Mouse (Mus musculus) kidney, embryonic 15.5 days (tissue): Measurements from ENCODE around the gene Dalrd3. TPM values are rescaled to one million over a fixed set of nuclear protein-coding genes. Genes with fewer than 3 reads are reported as not detected.
"Not testable (repeated sequence)": the region's sequence is repeated elsewhere in the genome, so short reads cannot be mapped to it uniquely, and the experiment has no call there.

Experiments used
- ATAC-seq: fragments of 200-750 bp; cut with Nextera tagmentation; replicated peaks from 2 replicates; pipeline ENCODE4 v1.8.0; 2017; ENCODE audit warnings: moderate TSS enrichment; ENCODE audit not compliant: low FRiP score
- H3K27ac ChIP-seq: fragments of 300-500 bp; sonication (generic); 2 replicates; pipeline ENCODE4 v1.5.1; 2015; ENCODE audit warnings: mild to moderate bottlenecking, inconsistent platforms
- H3K27me3 ChIP-seq: fragments of 300-500 bp; sonication (generic); 2 replicates; pipeline ENCODE4 v1.6.1; 2015; ENCODE audit warnings: inconsistent platforms
- H3K36me3 ChIP-seq: fragments of 300-500 bp; sonication (generic); 2 replicates; pipeline ENCODE4 v1.6.1; 2015; ENCODE audit warnings: inconsistent platforms
- H3K4me1 ChIP-seq: fragments of 300-500 bp; sonication (generic); 2 replicates; pipeline ENCODE4 v1.6.1; 2015; ENCODE audit warnings: inconsistent platforms
- H3K4me2 ChIP-seq: fragments of 300-500 bp; sonication (generic); 2 replicates; pipeline ENCODE4 v1.6.1; 2015; ENCODE audit warnings: moderate library complexity, mild to moderate bottlenecking, inconsistent platforms
- H3K4me3 ChIP-seq: fragments of 300-500 bp; sonication (generic); replicated peaks from 2 replicates; pipeline ENCODE4 v1.5.1; 2015; ENCODE audit warnings: mild to moderate bottlenecking, inconsistent platforms
- H3K9ac ChIP-seq: fragments of 300-500 bp; sonication (generic); 2 replicates; pipeline ENCODE4 v1.6.1; 2015; ENCODE audit warnings: mild to moderate bottlenecking, inconsistent platforms
- H3K9me3 ChIP-seq: fragments of 300-500 bp; sonication (generic); replicated peaks from 2 replicates; pipeline ENCODE4 v1.6.1; 2016; ENCODE audit warnings: inconsistent platforms
- WGBS: fragments of 180-500 bp; shearing (Covaris S2); methylation state at CpG from one replicate; pipeline ENCODE4 v1.1.7; 2015; ENCODE audit warnings: mixed read lengths; 5-methylcytosine and 5-hydroxymethylcytosine counted together
- microRNA counts: library from miRNA; unstranded; fragments of <30 nt; microRNA quantifications from one replicate; lab custom pipeline; 2016
- microRNA-seq: library from miRNA; unstranded; fragments of <30 nt; microRNA quantifications from one replicate; pipeline ENCODE4, GENCODE M21; 2016
- polyA plus RNA-seq: library from polyadenylated mRNA; unstranded; fragments of >200 nt; fragmentation: Nextera tagmentation; extraction: Ambion mirVana; gene quantifications from 2 replicates; pipeline ENCODE4 v1.2.1, GENCODE M21; 2015

The Dalrd3 gene
- polyA plus RNA-seq, 1 experiment from 2014 or later: 180 TPM

- Histone ChIP-seq H3K27ac (no peak overlapping the region), H3K9ac (no peak overlapping the region), H3K27me3 (no peaks in the 10 kb centered on the region), H3K36me3 (peaks cover 23% of the 10 kb centered on the region), H3K4me3 (no peak overlapping the region), H3K4me2 (no peak overlapping the region), H3K4me1 (peaks cover 20% of the 10 kb centered on the region), H3K9me3 (no peaks in the 10 kb centered on the region)
- ATAC-seq: no peak
- WGBS: 78% methylated on average over 4 of the region's 4 CpGs
These were observed 29.4 kb downstream of the Dalrd3 start for GRCm38 (mm10) chr9:108599021-108599566.

- no peak overlapping the region for H3K9ac ChIP-seq
- no peak for ATAC-seq
- no peak overlapping the region for H3K27ac ChIP-seq
- H3K36me3 ChIP-seq: peaks cover 32% of the 10 kb centered on the region
- no peak overlapping the region for H3K4me2 ChIP-seq
- H3K4me1 ChIP-seq: peaks cover 20% of the 10 kb centered on the region
- H3K4me3 ChIP-seq: no peak overlapping the region
- H3K27me3 ChIP-seq: no peaks in the 10 kb centered on the region
- WGBS: 40% methylated on average over 2 of the region's 2 CpGs
- H3K9me3 ChIP-seq: no peaks in the 10 kb centered on the region
These were observed 30.3 kb downstream of the Dalrd3 start for GRCm38 (mm10) chr9:108600011-108600410.

- WGBS: 74% methylated on average over 4 of the region's 4 CpGs
These were observed 32.3 kb downstream of the Dalrd3 start for GRCm38 (mm10) chr9:108601986-108602385.

GRCm38 (mm10) chr9:108607929-108608328 is 38.2 kb downstream of the Dalrd3 start:
- H3K4me3 ChIP-seq, H3K9ac ChIP-seq, H3K9me3 ChIP-seq, H3K4me2 ChIP-seq, ATAC-seq, H3K4me1 ChIP-seq, H3K27ac ChIP-seq, H3K27me3 ChIP-seq: not testable (repeated sequence)
- WGBS: 90% methylated on average over 5 of the region's 5 CpGs
- H3K36me3 ChIP-seq: peaks cover 97% of the 10 kb centered on the region

More at GRCm38 (mm10) chr9:108601986-108602385, 32.3 kb downstream of the Dalrd3 start:
- Histone ChIP-seq H3K9ac (no peak overlapping the region), H3K36me3 (peaks cover 49% of the 10 kb centered on the region), H3K27ac (no peak overlapping the region), H3K27me3 (no peaks in the 10 kb centered on the region), H3K9me3 (no peaks in the 10 kb centered on the region), H3K4me2 (no peak overlapping the region), H3K4me3 (no peak overlapping the region), H3K4me1 (peaks cover 10% of the 10 kb centered on the region)
- ATAC-seq: no peak

GRCm38 (mm10) chr9:108608889-108609288 is 39.2 kb downstream of the Dalrd3 start:
- no peak for ATAC-seq
- H3K9me3 ChIP-seq: no peaks in the 10 kb centered on the region
- H3K27me3 ChIP-seq: no peaks in the 10 kb centered on the region
- H3K4me3 ChIP-seq: no peak overlapping the region
- no peak overlapping the region for H3K9ac ChIP-seq
- peaks cover 97% of the 10 kb centered on the region for H3K36me3 ChIP-seq
- no peaks in the 10 kb centered on the region for H3K4me1 ChIP-seq
- H3K4me2 ChIP-seq: no peak overlapping the region
- H3K27ac ChIP-seq: no peak overlapping the region
- 92% methylated on average over 4 of the region's 4 CpGs for WGBS

GRCm38 (mm10) chr9:108611488-108611887 is 41.8 kb downstream of the Dalrd3 start:
- H3K4me1 ChIP-seq: no peaks in the 10 kb centered on the region
- ATAC-seq: no peak
- H3K36me3 ChIP-seq: peaks cover 96% of the 10 kb centered on the region
- H3K27ac ChIP-seq: no peak overlapping the region
- H3K9me3 ChIP-seq: no peaks in the 10 kb centered on the region
- no peak overlapping the region for H3K4me2 ChIP-seq
- 86% methylated on average over 10 of the region's 10 CpGs for WGBS
- no peaks in the 10 kb centered on the region for H3K27me3 ChIP-seq
- no peak overlapping the region for H3K9ac ChIP-seq
- H3K4me3 ChIP-seq: no peak overlapping the region

GRCm38 (mm10) chr9:108617301-108617700 is 47.6 kb downstream of the Dalrd3 start:
- WGBS: 97% methylated on average over 1 of the region's 1 CpGs
- H3K4me3 ChIP-seq: no peak overlapping the region
- peaks cover 80% of the 10 kb centered on the region for H3K36me3 ChIP-seq
- no peak overlapping the region for H3K4me2 ChIP-seq
- no peak overlapping the region for H3K27ac ChIP-seq
- no peaks in the 10 kb centered on the region for H3K4me1 ChIP-seq
- no peaks in the 10 kb centered on the region for H3K9me3 ChIP-seq
- no peak for ATAC-seq
- no peak overlapping the region for H3K9ac ChIP-seq
- H3K27me3 ChIP-seq: no peaks in the 10 kb centered on the region

MicroRNAs encoded within 50 kb of the gene (microRNA counts, 519-probe panel; counts per million panel counts)
- 2,619 counts per million, percentile 56 among the panel's probes with 10 or more counts for microRNA mmu-miR-191 (lab: Ali Mortazavi, UCI)
- microRNA mmu-miR-425 (lab: Ali Mortazavi, UCI): 2,696 counts per million, percentile 62 among the panel's probes with 10 or more counts

Small RNA genes lying within 50 kb of the gene (microRNA-seq; reads per million reads assigned to microRNA genes)
- gene Gm24083 (not detected), gene Mir191 (not detected), gene Mir425 (1,528 reads per million, percentile 82 among the genes with 10 or more reads in this experiment)

Other genes with a start within 250 kb of the Dalrd3 start
- gene Gpx1, start 231.0 kb upstream of the Dalrd3 start, polyA plus RNA-seq: 695 and 743 TPM in 2 replicates
- 95.2 and 105 TPM in 2 replicates for gene Usp4, start 222.0 kb upstream of the Dalrd3 start, polyA plus RNA-seq
- gene 1700102P08Rik, start 177.1 kb upstream of the Dalrd3 start, polyA plus RNA-seq: 0.54 and 0.61 TPM in 2 replicates
- gene Ccdc36, start 141.4 kb upstream of the Dalrd3 start, polyA plus RNA-seq: 1.6 TPM in 2 replicates
- not detected in 2 replicates for gene BC048562, start 133.4 kb upstream of the Dalrd3 start, polyA plus RNA-seq
- gene Ccdc71, start 109.4 kb upstream of the Dalrd3 start, polyA plus RNA-seq: 61.6 and 62.9 TPM in 2 replicates
- 31.0 and 37.8 TPM in 2 replicates for gene Klhdc8b, start 108.3 kb upstream of the Dalrd3 start, polyA plus RNA-seq
- gene Lamb2, start 90.2 kb upstream of the Dalrd3 start, polyA plus RNA-seq: 48.8 and 56.6 TPM in 2 replicates
- 69.3 and 78.8 TPM in 2 replicates for gene Usp19, start 79.3 kb upstream of the Dalrd3 start, polyA plus RNA-seq
- 105 and 111 TPM in 2 replicates for gene Qars, start 62.2 kb upstream of the Dalrd3 start, polyA plus RNA-seq
- gene Qrich1, start 53.1 kb upstream of the Dalrd3 start, polyA plus RNA-seq: 122 and 125 TPM in 2 replicates
- 187 and 198 TPM in 2 replicates for gene Impdh2, start 9.6 kb upstream of the Dalrd3 start, polyA plus RNA-seq
- gene Ndufaf3, start 2.5 kb upstream of the Dalrd3 start, polyA plus RNA-seq: 41.5 and 43.1 TPM in 2 replicates
- gene Wdr6, start 8.9 kb downstream of the Dalrd3 start, polyA plus RNA-seq: 123 and 139 TPM in 2 replicates
- gene P4htm, start 27.8 kb downstream of the Dalrd3 start, polyA plus RNA-seq: 9.1 and 11.7 TPM in 2 replicates
- 50.1 and 51.0 TPM in 2 replicates for gene Arih2, start 79.5 kb downstream of the Dalrd3 start, polyA plus RNA-seq
- gene Slc25a20, start 92.2 kb downstream of the Dalrd3 start, polyA plus RNA-seq: 50.0 and 51.8 TPM in 2 replicates
- gene Prkar2a, start 119.4 kb downstream of the Dalrd3 start, polyA plus RNA-seq: 25.5 and 27.6 TPM in 2 replicates
- gene Ip6k2, start 213.9 kb downstream of the Dalrd3 start, polyA plus RNA-seq: 96.4 and 106 TPM in 2 replicates
- 12.0 and 16.3 TPM in 2 replicates for gene Nckipsd, start 238.5 kb downstream of the Dalrd3 start, polyA plus RNA-seq